Mouse (Mus musculus): ENCODE measurements around the gene Slc30a1.

- TF ChIP-seq TAL1 (IDR thresholded peaks at IDR 0.05; ENCODE audit: low read length) (no peak), GATA1 (IDR thresholded peaks at IDR 0.05; ENCODE audit: low read length) (no peak)
Measured at GRCm38 (mm10) chr1:191943638-191944037, 37.1 kb downstream of the Slc30a1 start.
